Mouse (Mus musculus) CD8-positive naive resting alpha-beta T cell, adult 2 months (primary cell): Measurements from ENCODE around the gene Aup1.

Source experiments
- DNase-seq, 2 experiments: peaks; one replicate each; pipeline ENCODE4 v3.0.0; 2022; ENCODE audit warnings: low read depth in 2 of 2, low spot score in 2 of 2

The Aup1 gene

DNA sequence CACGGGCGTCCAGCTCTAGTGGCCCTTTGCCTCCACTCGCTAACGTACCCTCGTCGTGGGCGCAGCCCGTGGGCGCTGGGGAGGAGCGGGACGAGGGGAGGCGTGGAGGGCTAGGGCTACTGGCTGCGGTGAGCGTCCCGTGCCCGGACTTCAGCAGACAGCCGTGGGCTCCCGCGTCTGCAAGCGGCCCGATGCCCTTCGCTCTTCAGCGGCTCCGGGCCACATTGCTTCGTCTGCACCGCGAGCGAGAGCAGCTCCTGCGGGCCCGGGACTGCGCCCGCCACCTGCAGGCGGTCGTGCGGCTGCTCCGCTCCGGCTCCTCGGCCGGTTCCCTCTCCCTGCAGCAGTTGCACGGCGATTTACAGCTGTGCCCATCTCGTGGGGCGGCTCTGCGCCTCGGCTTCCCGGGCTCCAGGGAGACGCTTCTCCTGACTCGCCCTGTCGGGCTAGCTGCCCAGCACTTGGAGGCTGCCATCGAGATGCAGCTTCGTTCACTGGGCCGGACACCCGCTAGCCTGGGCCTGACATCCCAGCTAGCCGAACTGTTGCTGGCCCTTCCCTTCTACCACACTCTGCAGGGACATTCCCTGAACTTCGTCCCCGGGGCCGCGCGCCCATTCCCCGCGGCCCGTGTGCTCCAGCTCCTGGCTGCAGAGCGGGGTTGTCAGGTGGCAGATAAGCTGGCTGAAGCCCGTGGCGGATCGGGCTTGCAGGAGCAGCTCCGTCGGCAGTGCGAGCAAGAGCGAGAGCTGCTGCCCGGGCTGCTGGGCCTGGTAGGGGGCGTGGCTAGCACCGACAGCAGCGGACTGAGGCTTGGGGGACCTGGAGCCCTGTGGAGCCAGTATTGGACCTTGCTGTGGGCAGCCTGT lies 47.6 kb downstream of the Aup1 start:
- DNase-seq = peak; percentile 62 to 63

DNA sequence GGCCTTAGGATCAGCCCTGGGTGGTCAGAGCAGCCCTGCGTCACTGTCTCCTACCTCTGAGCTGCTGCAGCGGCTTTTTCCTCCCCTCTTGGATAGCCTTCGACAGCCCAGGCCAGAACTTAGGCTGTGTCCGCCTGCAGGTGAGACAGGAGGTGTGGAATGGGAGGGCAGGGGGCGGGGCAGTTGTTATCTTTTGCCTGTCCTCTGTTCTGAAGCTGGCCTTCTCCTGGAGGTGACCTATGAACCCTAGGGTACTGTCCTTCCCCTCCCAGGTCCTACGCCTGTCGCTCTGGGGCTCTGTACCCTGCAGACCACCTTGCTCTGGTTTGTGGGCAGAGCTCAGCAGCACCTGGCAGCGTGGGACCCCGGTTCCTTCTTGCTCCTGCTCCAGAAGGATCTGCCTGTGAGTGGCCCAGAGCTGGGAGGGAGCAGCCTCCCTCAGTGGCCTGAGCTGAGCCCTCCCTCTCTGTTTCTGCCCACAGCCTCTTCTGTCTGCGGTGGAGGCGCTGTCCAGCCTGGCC lies 48.9 kb downstream of the Aup1 start:
- DNase-seq = no peak

DNA sequence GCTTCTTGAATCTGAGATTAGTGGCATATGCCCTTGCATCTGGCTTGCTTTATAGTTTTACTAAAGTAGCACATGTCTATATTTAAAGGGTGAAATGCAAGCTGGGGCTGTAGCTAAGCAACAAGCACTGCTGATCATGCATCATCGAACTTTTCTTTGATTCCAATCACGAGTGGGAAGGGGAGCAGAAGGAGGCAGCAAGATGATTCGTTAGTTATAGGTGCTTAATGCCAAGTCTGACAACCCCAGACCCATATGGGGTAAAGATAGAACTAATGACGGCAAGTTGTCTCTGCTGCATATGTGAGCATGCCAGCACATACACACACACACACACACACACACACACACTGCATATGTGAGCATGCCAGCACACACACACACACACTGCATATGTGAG lies 49.8 kb downstream of the Aup1 start:
- no peak for DNase-seq
